Mouse (Mus musculus): ENCODE results near the gene Aldh1b1.

DNA sequence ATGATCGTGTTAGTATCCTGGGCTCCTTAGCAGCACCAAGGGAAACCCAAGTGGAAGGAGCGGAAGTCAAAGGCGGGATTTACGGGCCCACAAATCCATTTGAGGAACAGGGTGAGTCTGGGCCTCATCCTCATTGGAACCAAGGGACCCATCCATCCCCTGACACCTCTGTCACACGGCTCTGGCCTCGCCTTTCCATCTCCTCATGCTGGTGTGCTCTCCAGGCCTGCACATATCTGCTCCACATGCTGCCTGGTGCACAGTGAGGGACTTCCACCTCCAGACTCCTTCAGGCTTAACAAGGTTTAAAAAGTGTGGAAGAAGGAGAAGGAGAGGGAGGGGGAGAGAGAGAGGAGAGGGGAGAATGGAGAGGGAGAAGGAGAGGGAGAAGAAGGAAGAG, 48.3 kb upstream of the Aldh1b1 start:
- TF ChIP-seq POLR2A (IDR thresholded peaks at IDR 0.05; ENCODE audit: borderline replicate concordance, control insufficient read depth, low read depth, low read length) (no peak), CTCF (IDR thresholded peaks at IDR 0.05; ENCODE audit: control insufficient read depth, insufficient read depth, low read length) (no peak)
